Mouse (Mus musculus) c-Kit-positive CD71-negative TER-119-negative erythroid progenitor cells, embryonic 14.5 days (primary cell): Measurements from ENCODE around the gene Hexim1.

Experiments
- DNase-seq: peaks from one replicate; pipeline ENCODE4 v3.0.0-alpha.2; 2013; ENCODE audit warnings: low read depth

The Hexim1 gene

GRCm38 (mm10) chr11:103158621-103159478, 42.8 kb downstream of the Hexim1 start:
- peak; percentile 88 for DNase-seq

GRCm38 (mm10) chr11:103160738-103161137, 44.7 kb downstream of the Hexim1 start:
- no peak for DNase-seq

GRCm38 (mm10) chr11:103161449-103161848, 45.4 kb downstream of the Hexim1 start:
- no peak for DNase-seq

GRCm38 (mm10) chr11:103162132-103162531, 46.1 kb downstream of the Hexim1 start:
- no peak for DNase-seq

- DNase-seq: no peak
Observed at GRCm38 (mm10) chr11:103164391-103164790, 48.4 kb downstream of the Hexim1 start.

GRCm38 (mm10) chr11:103168690-103169390, 52.8 kb downstream of the Hexim1 start:
- DNase-seq: no peak
